Mouse (Mus musculus) limb, embryonic 10.5 days (tissue): Measurements from ENCODE around the gene Mical1. TPM values are rescaled to one million over a fixed set of nuclear protein-coding genes. Genes with fewer than 3 reads are reported as not detected.
A peak's percentile ranks its signal among the peaks of the same experiment; 100 is the strongest.

Source experiments
- DNase-seq: peaks from one replicate; pipeline ENCODE4 v3.0.0-alpha.2; 2017; ENCODE audit warnings: low spot score
- H3K27ac ChIP-seq: fragments of 300-500 bp; sonication (generic); 2 replicates; pipeline ENCODE4 v1.5.1; 2016; ENCODE audit warnings: mild to moderate bottlenecking
- H3K27me3 ChIP-seq: fragments of 300-500 bp; sonication (generic); 2 replicates; pipeline ENCODE4 v1.6.1; 2016; ENCODE audit warnings: low read depth, mild to moderate bottlenecking; ENCODE audit not compliant: poor library complexity, severe bottlenecking
- H3K36me3 ChIP-seq: fragments of 300-500 bp; sonication (generic); 2 replicates; pipeline ENCODE4 v1.6.1; 2016; ENCODE audit warnings: mild to moderate bottlenecking, moderate library complexity
- H3K4me1 ChIP-seq: fragments of 300-500 bp; sonication (generic); 2 replicates; pipeline ENCODE4 v1.6.1; 2016
- H3K4me3 ChIP-seq: fragments of 300-500 bp; sonication (generic); 2 replicates; pipeline ENCODE4 v1.5.1; 2016; ENCODE audit warnings: mild to moderate bottlenecking, moderate library complexity
- H3K9me3 ChIP-seq: fragments of 300-500 bp; sonication (generic); replicated peaks from 2 replicates; pipeline ENCODE4 v1.6.1; 2016; ENCODE audit warnings: mild to moderate bottlenecking
- WGBS: fragments of 180-500 bp; shearing (Covaris S2); methylation state at CpG from one replicate; pipeline ENCODE4 v1.1.7; 2016; 5-methylcytosine and 5-hydroxymethylcytosine counted together
- polyA plus RNA-seq: library from polyadenylated mRNA; unstranded; fragments of >200 nt; fragmentation: Nextera tagmentation; extraction: Ambion mirVana; gene quantifications from 2 replicates; pipeline ENCODE4 v1.2.1, GENCODE M21; 2016

Gene Mical1
- polyA plus RNA-seq = 40.2 and 43.8 TPM in 2 replicates

GRCm38 (mm10) chr10:41476171-41477017, at the start of gene Mical1:
Mical1 (plus strand) TSS chr10:41476314.
- Histone ChIP-seq H3K4me1 (peaks cover 39% of the 10 kb centered on the region), H3K36me3 (peaks cover 34% of the 10 kb centered on the region), H3K9me3 (no peaks in the 10 kb centered on the region), H3K4me3 (peak within 1 kb of the TSS; percentile 72), H3K27me3 (no peaks in the 10 kb centered on the region), H3K27ac (peak within 1 kb of the TSS; percentile 93)
- under 1% methylated on average over 35 of the region's 35 CpGs for WGBS
- peak; percentile 77 for DNase-seq

GRCm38 (mm10) chr10:41426368-41426767, 49.7 kb upstream of the Mical1 start:
- Histone ChIP-seq H3K4me1 (no peaks in the 10 kb centered on the region), H3K27me3 (no peaks in the 10 kb centered on the region), H3K4me3 (no peak overlapping the region), H3K27ac (no peak overlapping the region), H3K36me3 (no peaks in the 10 kb centered on the region), H3K9me3 (no peaks in the 10 kb centered on the region)
- 54% methylated on average over 6 of the region's 6 CpGs for WGBS
- DNase-seq = no peak

- Histone ChIP-seq H3K4me3 (no peak overlapping the region), H3K4me1 (no peaks in the 10 kb centered on the region), H3K36me3 (no peaks in the 10 kb centered on the region), H3K27ac (no peak overlapping the region), H3K27me3 (peaks cover 9% of the 10 kb centered on the region; the same call in 1 of the 2 replicates), H3K9me3 (no peaks in the 10 kb centered on the region)
- 27% methylated on average over 4 of the region's 4 CpGs for WGBS
- DNase-seq = peak; percentile 54
Observed at GRCm38 (mm10) chr10:41434624-41435023, 41.5 kb upstream of the Mical1 start.

- DNase-seq = no peak
- WGBS = 34% methylated on average over 3 of the region's 3 CpGs
Observed at GRCm38 (mm10) chr10:41435141-41435540, 41.0 kb upstream of the Mical1 start.

GRCm38 (mm10) chr10:41448216-41448615, 27.9 kb upstream of the Mical1 start:
- no peaks in the 10 kb centered on the region for H3K9me3 ChIP-seq
- H3K4me3 ChIP-seq = no peak overlapping the region
- peaks cover 16% of the 10 kb centered on the region for H3K36me3 ChIP-seq
- H3K27me3 ChIP-seq = no peaks in the 10 kb centered on the region
- DNase-seq = no peak
- WGBS = 94% methylated on average over 1 of the region's 1 CpGs
- H3K27ac ChIP-seq = no peak overlapping the region
- peaks cover 13% of the 10 kb centered on the region for H3K4me1 ChIP-seq

More at GRCm38 (mm10) chr10:41435141-41435540, 41.0 kb upstream of the Mical1 start:
- Histone ChIP-seq H3K27ac (no peak overlapping the region), H3K4me3 (no peak overlapping the region), H3K9me3 (no peaks in the 10 kb centered on the region), H3K36me3 (no peaks in the 10 kb centered on the region), H3K27me3 (peaks cover 9% of the 10 kb centered on the region; the same call in 1 of the 2 replicates), H3K4me1 (no peaks in the 10 kb centered on the region)

- peaks cover 20% of the 10 kb centered on the region for H3K36me3 ChIP-seq
- peak overlapping the region; percentile 86 for H3K27ac ChIP-seq
- no peaks in the 10 kb centered on the region for H3K27me3 ChIP-seq
- H3K4me3 ChIP-seq = peak overlapping the region; percentile 94
- WGBS = 15% methylated on average over 14 of the region's 14 CpGs
- H3K4me1 ChIP-seq = peaks cover 13% of the 10 kb centered on the region
- DNase-seq = peak; percentile 44
- no peaks in the 10 kb centered on the region for H3K9me3 ChIP-seq
Observed at GRCm38 (mm10) chr10:41449684-41450083, 26.4 kb upstream of the Mical1 start.

GRCm38 (mm10) chr10:41450137-41450670, 25.9 kb upstream of the Mical1 start, which contains the start of gene Zbtb24:
Zbtb24 (plus strand) TSS chr10:41450383.
- Histone ChIP-seq H3K4me3 (peak within 1 kb of the TSS; percentile 94), H3K9me3 (no peaks in the 10 kb centered on the region), H3K27me3 (no peaks in the 10 kb centered on the region), H3K36me3 (peaks cover 25% of the 10 kb centered on the region), H3K27ac (peak within 1 kb of the TSS; percentile 86), H3K4me1 (peaks cover 13% of the 10 kb centered on the region)
- 0% methylated on average over 49 of the region's 49 CpGs for WGBS
- peak; percentile 98 for DNase-seq

- H3K27ac ChIP-seq = peak overlapping the region; percentile 86
- H3K4me1 ChIP-seq = peaks cover 13% of the 10 kb centered on the region
- WGBS = 57% methylated on average over 18 of the region's 18 CpGs
- DNase-seq = no peak
- no peaks in the 10 kb centered on the region for H3K27me3 ChIP-seq
- peak overlapping the region; percentile 94 for H3K4me3 ChIP-seq
- H3K36me3 ChIP-seq = peaks cover 32% of the 10 kb centered on the region
- no peaks in the 10 kb centered on the region for H3K9me3 ChIP-seq
Observed at GRCm38 (mm10) chr10:41450780-41451522, 25.2 kb upstream of the Mical1 start.

GRCm38 (mm10) chr10:41451656-41452055, 24.5 kb upstream of the Mical1 start:
- peaks cover 39% of the 10 kb centered on the region for H3K36me3 ChIP-seq
- H3K4me3 ChIP-seq = 0 out of 2 replicates have a peak overlapping the region, but pooled peaks have one; percentile 94
- WGBS = 94% methylated on average over 9 of the region's 9 CpGs
- no peaks in the 10 kb centered on the region for H3K9me3 ChIP-seq
- no peak overlapping the region for H3K27ac ChIP-seq
- DNase-seq = no peak
- H3K27me3 ChIP-seq = no peaks in the 10 kb centered on the region
- H3K4me1 ChIP-seq = peaks cover 13% of the 10 kb centered on the region

- H3K36me3 ChIP-seq = peaks cover 45% of the 10 kb centered on the region
Observed at GRCm38 (mm10) chr10:41452791-41453190, 23.3 kb upstream of the Mical1 start.

GRCm38 (mm10) chr10:41459990-41460389, 16.1 kb upstream of the Mical1 start:
- 75% methylated on average over 4 of the region's 4 CpGs for WGBS
- no peak overlapping the region for H3K4me3 ChIP-seq
- no peaks in the 10 kb centered on the region for H3K9me3 ChIP-seq
- H3K27ac ChIP-seq = no peak overlapping the region
- peaks cover 77% of the 10 kb centered on the region for H3K36me3 ChIP-seq
- no peak for DNase-seq
- H3K27me3 ChIP-seq = no peaks in the 10 kb centered on the region
- no peaks in the 10 kb centered on the region for H3K4me1 ChIP-seq

More at GRCm38 (mm10) chr10:41452791-41453190, 23.3 kb upstream of the Mical1 start:
- WGBS = 92% methylated on average over 3 of the region's 3 CpGs
- Histone ChIP-seq H3K4me1 (peaks cover 13% of the 10 kb centered on the region), H3K27ac (no peak overlapping the region), H3K4me3 (no peak overlapping the region), H3K27me3 (no peaks in the 10 kb centered on the region), H3K9me3 (no peaks in the 10 kb centered on the region)
- DNase-seq = no peak

- Histone ChIP-seq H3K9me3 (no peaks in the 10 kb centered on the region), H3K27ac (no peak overlapping the region), H3K27me3 (no peaks in the 10 kb centered on the region), H3K36me3 (peaks cover 77% of the 10 kb centered on the region), H3K4me3 (no peak overlapping the region), H3K4me1 (no peaks in the 10 kb centered on the region)
- 37% methylated on average over 2 of the region's 2 CpGs for WGBS
- no peak for DNase-seq
Observed at GRCm38 (mm10) chr10:41460501-41460900, 15.6 kb upstream of the Mical1 start.
